Mouse (Mus musculus): ENCODE results near the gene Tgif2lx1.
"Not testable (repeated sequence)": the region's sequence is repeated elsewhere in the genome, so short reads cannot be mapped to it uniquely, and the experiment has no call there.

Gene Tgif2lx1

GRCm38 (mm10) chrX:118480637-118481036 lies at the start of gene Tgif2lx1:
Tgif2lx1 (minus strand) TSS chrX:118480737.
- not testable (repeated sequence) for DNase-seq (ENCODE audit: low spot score)

Data from ovary, postnatal 14 days (tissue).